Mouse (Mus musculus): ENCODE measurements around the gene Gm3646. TPM values are rescaled to one million over a fixed set of nuclear protein-coding genes. Genes with fewer than 3 reads are reported as not detected.

Gene Gm3646
- polyA plus RNA-seq, 2 experiments = not detected

DNA sequence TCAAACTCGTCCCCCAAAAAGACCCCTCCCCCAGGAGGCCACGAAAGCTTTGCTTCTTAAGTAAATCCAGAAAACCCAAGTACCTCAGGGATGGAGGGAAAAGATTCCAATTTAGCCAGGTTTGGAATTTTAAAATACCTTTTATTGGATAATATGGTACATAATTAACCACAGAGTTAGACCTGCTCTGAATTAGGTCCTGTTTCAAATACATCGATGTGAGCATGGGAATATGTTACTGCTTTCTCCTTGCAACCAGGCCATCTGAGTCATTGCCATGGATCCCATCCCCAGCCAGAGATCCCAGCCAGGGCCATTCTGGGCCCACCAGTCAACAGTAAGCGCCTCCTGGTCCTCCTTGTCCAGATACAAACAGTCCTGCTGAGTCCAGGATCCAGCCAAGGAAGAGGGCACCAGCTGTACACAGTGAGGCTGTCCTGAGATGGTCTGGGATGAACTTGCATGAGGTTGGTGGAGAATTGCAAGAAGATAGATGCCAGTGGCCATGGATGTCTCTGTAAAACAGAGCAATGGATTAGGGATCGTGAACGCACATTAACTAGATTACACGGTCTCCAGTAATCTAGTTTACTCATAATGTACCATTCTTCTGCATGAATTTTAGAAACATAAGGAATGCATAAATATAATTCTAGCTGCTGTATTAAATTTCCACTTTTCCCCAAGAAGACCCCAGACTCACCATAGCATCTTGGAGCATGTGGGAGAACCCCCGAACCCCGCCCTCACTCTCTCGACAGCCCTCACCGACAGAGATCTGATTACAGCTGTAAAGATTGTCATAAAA lies 25.9 kb upstream of the Gm3646 start:
- no peak for TF ChIP-seq POLR2A (IDR thresholded peaks at IDR 0.05; ENCODE audit: borderline replicate concordance, extremely low read depth, insufficient read depth, insufficient read length)
- Histone ChIP-seq H3K36me3 (ENCODE audit: control insufficient read depth, insufficient read depth, low read length) (no peaks in the 10 kb centered on the region), H3K9me3 (ENCODE audit: control insufficient read depth, low read length) (no peaks in the 10 kb centered on the region), H3K4me3 (replicated peaks; ENCODE audit: low read length) (no peak overlapping the region), H3K4me1 (ENCODE audit: control insufficient read depth, insufficient read depth, low read length) (peaks cover 16% of the 10 kb centered on the region), H3K27ac (replicated peaks; ENCODE audit: low read depth, low read length) (no peak overlapping the region), H3K9ac (ENCODE audit: low read depth, low read length, severe bottlenecking) (no peak overlapping the region), H3K27me3 (ENCODE audit: control insufficient read depth, insufficient read depth, low read length) (no peaks in the 10 kb centered on the region), H3K4me2 (replicated peaks; ENCODE audit: low read depth, low read length, severe bottlenecking) (no peak overlapping the region)
- no peak for DNase-seq (ENCODE audit: low spot score)
- peak; percentile 75 for ATAC-seq (ENCODE audit: low FRiP score, low read depth)
- 37% methylated on average over 11 of the region's 11 CpGs for WGBS

DNA sequence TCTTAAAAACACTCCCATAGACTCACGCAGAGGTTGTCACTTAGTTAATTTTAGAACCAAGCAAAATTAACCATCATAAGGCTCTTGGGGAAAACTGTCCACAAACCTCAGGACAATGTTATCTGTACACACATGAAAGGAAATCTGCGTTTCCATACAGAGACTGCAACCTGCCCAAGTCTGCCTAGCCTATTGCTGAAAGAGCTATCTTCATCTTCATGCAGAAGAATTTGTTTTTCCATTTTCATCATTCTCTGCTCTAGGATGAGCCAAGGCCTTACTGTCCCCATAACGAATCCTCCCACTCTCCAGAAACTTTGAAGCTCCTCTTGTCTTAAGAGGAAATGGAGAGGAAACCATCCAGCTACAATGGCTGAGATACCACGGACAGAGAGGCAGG lies 19.8 kb upstream of the Gm3646 start:
- H3K36me3 ChIP-seq (ENCODE audit: control insufficient read depth, insufficient read depth, low read length) = no peaks in the 10 kb centered on the region
- no peak for ATAC-seq (ENCODE audit: low FRiP score, low read depth)
- DNase-seq (ENCODE audit: low spot score) = no peak
- no peaks in the 10 kb centered on the region for H3K27me3 ChIP-seq (ENCODE audit: control insufficient read depth, insufficient read depth, low read length)
- no peaks in the 10 kb centered on the region for H3K9me3 ChIP-seq (ENCODE audit: control insufficient read depth, low read length)
- no peak overlapping the region for H3K4me2 ChIP-seq (replicated peaks; ENCODE audit: low read depth, low read length, severe bottlenecking)
- H3K4me3 ChIP-seq (replicated peaks; ENCODE audit: low read length) = no peak overlapping the region
- H3K27ac ChIP-seq (replicated peaks; ENCODE audit: low read depth, low read length) = no peak overlapping the region
- H3K4me1 ChIP-seq (ENCODE audit: control insufficient read depth, insufficient read depth, low read length) = no peaks in the 10 kb centered on the region
- WGBS = 76% methylated on average over 4 of the region's 4 CpGs
- no peak overlapping the region for H3K9ac ChIP-seq (ENCODE audit: low read depth, low read length, severe bottlenecking)
- no peak for TF ChIP-seq POLR2A (IDR thresholded peaks at IDR 0.05; ENCODE audit: borderline replicate concordance, extremely low read depth, insufficient read depth, insufficient read length)

DNA sequence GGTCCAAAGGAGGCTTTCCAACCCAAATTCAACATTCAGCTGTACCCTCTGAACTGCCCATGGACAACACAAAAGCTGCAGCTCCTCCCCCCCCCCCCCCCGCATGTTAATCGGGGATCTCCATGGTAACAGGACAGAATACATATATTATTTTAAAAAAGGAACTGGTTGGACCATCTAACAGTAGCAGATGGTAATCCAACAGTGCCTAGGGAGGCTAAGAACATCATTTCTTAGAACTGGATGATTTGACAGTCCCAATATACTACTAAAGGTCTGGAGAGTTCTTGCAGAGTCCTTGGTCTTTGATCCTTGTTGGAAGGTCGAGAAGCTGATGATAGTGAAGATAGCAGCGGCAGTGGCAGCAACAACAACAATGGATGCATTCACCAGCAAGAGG lies 19.1 kb upstream of the Gm3646 start:
- H3K36me3 ChIP-seq (ENCODE audit: control insufficient read depth, insufficient read depth, low read length) = no peaks in the 10 kb centered on the region
- no peak overlapping the region for H3K4me3 ChIP-seq (replicated peaks; ENCODE audit: low read length)
- TF ChIP-seq POLR2A (IDR thresholded peaks at IDR 0.05; ENCODE audit: borderline replicate concordance, extremely low read depth, insufficient read depth, insufficient read length) = no peak
- H3K27ac ChIP-seq (replicated peaks; ENCODE audit: low read depth, low read length) = no peak overlapping the region
- 74% methylated on average over 4 of the region's 4 CpGs for WGBS
- no peak overlapping the region for H3K4me2 ChIP-seq (replicated peaks; ENCODE audit: low read depth, low read length, severe bottlenecking)
- no peaks in the 10 kb centered on the region for H3K9me3 ChIP-seq (ENCODE audit: control insufficient read depth, low read length)
- H3K9ac ChIP-seq (ENCODE audit: low read depth, low read length, severe bottlenecking) = no peak overlapping the region
- ATAC-seq (ENCODE audit: low FRiP score, low read depth) = no peak
- H3K4me1 ChIP-seq (ENCODE audit: control insufficient read depth, insufficient read depth, low read length) = no peaks in the 10 kb centered on the region
- DNase-seq (ENCODE audit: low spot score) = no peak
- H3K27me3 ChIP-seq (ENCODE audit: control insufficient read depth, insufficient read depth, low read length) = no peaks in the 10 kb centered on the region

DNA sequence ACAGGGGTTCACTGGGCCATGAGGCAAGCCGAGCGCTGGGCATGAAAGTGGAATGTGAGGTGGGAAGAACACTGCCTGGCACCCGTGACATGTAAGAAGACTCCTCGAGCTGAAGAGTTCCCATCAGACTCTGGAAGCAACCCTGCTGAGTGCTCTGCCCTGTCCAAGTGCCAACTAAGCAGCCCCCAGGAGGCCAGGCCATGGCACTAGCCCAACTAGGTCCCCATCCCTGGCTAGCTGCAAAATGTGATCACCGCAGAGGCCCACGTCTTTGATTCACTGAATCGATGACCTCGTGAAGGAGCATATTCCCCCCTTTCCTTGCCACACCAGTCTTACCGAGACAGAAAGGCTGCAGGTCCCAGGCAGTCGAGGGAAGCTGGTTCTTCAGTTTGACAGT lies 14.5 kb upstream of the Gm3646 start:
- no peak overlapping the region for H3K27ac ChIP-seq (replicated peaks; ENCODE audit: low read depth, low read length)
- H3K9ac ChIP-seq (ENCODE audit: low read depth, low read length, severe bottlenecking) = no peak overlapping the region
- no peaks in the 10 kb centered on the region for H3K9me3 ChIP-seq (ENCODE audit: control insufficient read depth, low read length)
- no peak overlapping the region for H3K4me2 ChIP-seq (replicated peaks; ENCODE audit: low read depth, low read length, severe bottlenecking)
- no peaks in the 10 kb centered on the region for H3K36me3 ChIP-seq (ENCODE audit: control insufficient read depth, insufficient read depth, low read length)
- no peaks in the 10 kb centered on the region for H3K27me3 ChIP-seq (ENCODE audit: control insufficient read depth, insufficient read depth, low read length)
- WGBS = 83% methylated on average over 10 of the region's 10 CpGs
- no peaks in the 10 kb centered on the region for H3K4me1 ChIP-seq (ENCODE audit: control insufficient read depth, insufficient read depth, low read length)
- TF ChIP-seq POLR2A (IDR thresholded peaks at IDR 0.05; ENCODE audit: borderline replicate concordance, extremely low read depth, insufficient read depth, insufficient read length) = no peak
- no peak for ATAC-seq (ENCODE audit: low FRiP score, low read depth)
- no peak for DNase-seq (ENCODE audit: low spot score)
- no peak overlapping the region for H3K4me3 ChIP-seq (replicated peaks; ENCODE audit: low read length)

DNA sequence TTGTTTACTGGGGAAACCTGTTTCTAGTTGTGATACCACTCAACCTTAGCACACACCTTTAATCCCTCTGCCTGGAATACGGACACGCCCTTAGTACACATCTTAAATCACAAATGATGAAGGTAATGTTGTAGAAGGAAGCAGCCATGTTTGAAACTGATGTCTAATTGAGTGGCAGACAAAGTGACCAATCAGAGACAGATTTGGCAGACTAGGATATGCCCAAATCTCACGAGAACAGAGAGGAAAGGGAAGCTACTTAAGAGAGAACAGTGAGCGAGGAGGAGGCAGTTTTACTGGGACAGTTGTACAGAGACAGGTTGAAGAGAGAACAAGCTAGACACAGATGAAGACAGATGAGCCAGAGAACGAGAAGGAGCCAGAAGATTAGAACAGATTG lies 10.6 kb upstream of the Gm3646 start:
- ATAC-seq (ENCODE audit: low FRiP score, low read depth) = no peak
- TF ChIP-seq POLR2A (IDR thresholded peaks at IDR 0.05; ENCODE audit: borderline replicate concordance, extremely low read depth, insufficient read depth, insufficient read length) = no peak
- H3K4me3 ChIP-seq (replicated peaks; ENCODE audit: low read length) = no peak overlapping the region
- H3K9ac ChIP-seq (ENCODE audit: low read depth, low read length, severe bottlenecking) = no peak overlapping the region
- H3K9me3 ChIP-seq (ENCODE audit: control insufficient read depth, low read length) = no peaks in the 10 kb centered on the region
- no peak for DNase-seq (ENCODE audit: low spot score)
- no peaks in the 10 kb centered on the region for H3K27me3 ChIP-seq (ENCODE audit: control insufficient read depth, insufficient read depth, low read length)
- no peak overlapping the region for H3K27ac ChIP-seq (replicated peaks; ENCODE audit: low read depth, low read length)
- no peaks in the 10 kb centered on the region for H3K4me1 ChIP-seq (ENCODE audit: control insufficient read depth, insufficient read depth, low read length)
- WGBS = 82% methylated on average over 5 of the region's 5 CpGs
- H3K36me3 ChIP-seq (ENCODE audit: control insufficient read depth, insufficient read depth, low read length) = no peaks in the 10 kb centered on the region
- H3K4me2 ChIP-seq (replicated peaks; ENCODE audit: low read depth, low read length, severe bottlenecking) = no peak overlapping the region

Data from limb, embryonic 14.5 days (tissue).